ENCODE assay signal across 21 mouse cellular contexts in the genomic region with DNA sequence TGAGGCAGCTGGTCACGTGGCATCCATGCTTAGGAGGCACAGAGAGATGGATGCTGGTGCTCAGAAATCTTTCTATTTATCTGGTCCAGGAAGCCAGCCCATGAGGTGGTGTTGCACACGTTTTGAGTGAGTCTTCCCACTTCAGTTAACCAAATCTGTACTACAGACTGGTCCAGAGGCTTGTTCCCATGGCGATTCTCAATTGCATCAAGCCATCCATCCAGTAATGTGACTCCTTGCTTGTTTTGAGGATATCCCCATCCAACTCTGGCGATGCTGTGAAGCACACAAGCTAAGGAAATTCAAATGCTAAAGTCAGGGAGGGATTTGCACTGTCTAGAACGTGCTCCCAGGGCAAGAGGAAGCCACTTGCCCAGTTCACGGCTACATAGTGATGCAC.
DNase-seq lines count a peak whose midpoint lies in the region; ATAC-seq and TF ChIP-seq lines count a peak whose summit lies in the region.
"Had no signal": no experiment of that assay in that cellular context is flagged by ENCODE, and none has a peak within 500 bp of the region (broad histone marks: within the 10 kb centered on the region; RNA-seq: fewer than 3 reads in every experiment).

No protein-coding gene starts in this region.

- H3K9ac ChIP-seq in forebrain, embryonic 16.5 days (replicated peaks; ENCODE audit: low read depth, low read length): no peak overlapping the region
- H3K9ac ChIP-seq in neural tube, embryonic 13.5 days: no peak overlapping the region
- H3K9ac ChIP-seq: embryonic facial prominence, embryonic 13.5 days; limb, embryonic 15.5 days; liver, postnatal 0 days had no signal

- H3K4me2 ChIP-seq in forebrain, embryonic 16.5 days (ENCODE audit: low read length): no peak overlapping the region
- no peak overlapping the region for H3K4me2 ChIP-seq in neural tube, embryonic 13.5 days
- H3K4me2 ChIP-seq: embryonic facial prominence, embryonic 13.5 days; limb, embryonic 15.5 days had no signal

- TF ChIP-seq CTCF in layer of hippocampus, adult 2 months (conservative IDR thresholded peaks at IDR 0.05): no peak

- no peaks in the 10 kb centered on the region for H3K27me3 ChIP-seq in embryonic facial prominence, embryonic 10.5 days (replicated peaks; ENCODE audit: low read depth, poor library complexity, severe bottlenecking)
- H3K27me3 ChIP-seq in forebrain, embryonic 16.5 days (replicated peaks; ENCODE audit: control insufficient read depth, insufficient read depth, low read length): no peaks in the 10 kb centered on the region
- H3K27me3 ChIP-seq in neural tube, embryonic 13.5 days: no peaks in the 10 kb centered on the region
- H3K27me3 ChIP-seq: embryonic facial prominence, embryonic 13.5 days; limb, embryonic 15.5 days; Patski had no signal

- H3K4me3 ChIP-seq in layer of hippocampus, adult 2 months: no peak overlapping the region
- H3K4me3 ChIP-seq in embryonic facial prominence, embryonic 10.5 days: no peak overlapping the region
- H3K4me3 ChIP-seq in forebrain, embryonic 16.5 days (replicated peaks; ENCODE audit: low read length): no peak overlapping the region
- H3K4me3 ChIP-seq in neural tube, embryonic 13.5 days: no peak overlapping the region
- H3K4me3 ChIP-seq: embryonic facial prominence, embryonic 13.5 days; gastrocnemius, adult 2 months; limb, embryonic 15.5 days had no signal

- peak overlapping the region; percentile 28 for H3K27ac ChIP-seq in layer of hippocampus, adult 2 months
- 0 out of 2 replicates have a peak overlapping the region, but pooled peaks have one; percentile 19 for H3K27ac ChIP-seq in embryonic facial prominence, embryonic 10.5 days (replicated peaks)
- peak overlapping the region; percentile 81 for H3K27ac ChIP-seq in forebrain, embryonic 16.5 days (ENCODE audit: low read length)
- H3K27ac ChIP-seq in neural tube, embryonic 13.5 days (replicated peaks): peak overlapping the region; percentile 82
- H3K27ac ChIP-seq: embryonic facial prominence, embryonic 13.5 days; gastrocnemius, adult 2 months; limb, embryonic 15.5 days; stomach, postnatal 0 days had no signal

- H3K4me1 ChIP-seq in embryonic facial prominence, embryonic 10.5 days: peaks cover 20% of the 10 kb centered on the region
- peaks cover 24% of the 10 kb centered on the region for H3K4me1 ChIP-seq in forebrain, embryonic 16.5 days (replicated peaks; ENCODE audit: control insufficient read depth, insufficient read depth, low read length)
- H3K4me1 ChIP-seq in neural tube, embryonic 13.5 days (replicated peaks): peaks cover 40% of the 10 kb centered on the region
- H3K4me1 ChIP-seq: limb, embryonic 15.5 days had no signal

- H3K9me3 ChIP-seq in embryonic facial prominence, embryonic 10.5 days: no peaks in the 10 kb centered on the region
- H3K9me3 ChIP-seq in forebrain, embryonic 16.5 days (ENCODE audit: control insufficient read depth, low read length): peaks cover 3% of the 10 kb centered on the region; the same call in 1 of the 2 replicates
- H3K9me3 ChIP-seq in neural tube, embryonic 13.5 days: no peaks in the 10 kb centered on the region
- H3K9me3 ChIP-seq: limb, embryonic 15.5 days had no signal

- ATAC-seq in forebrain, embryonic 16.5 days: no peak
- ATAC-seq in neural tube, embryonic 13.5 days (ENCODE audit: low read depth): no peak
- ATAC-seq: activated CD4-positive, CD25-positive, alpha-beta regulatory T cell, adult 4 months; liver, postnatal 0 days; Patski had no signal

- no peaks in the 10 kb centered on the region for H3K36me3 ChIP-seq in embryonic facial prominence, embryonic 10.5 days (replicated peaks)
- H3K36me3 ChIP-seq in forebrain, embryonic 16.5 days (ENCODE audit: control insufficient read depth, insufficient read depth): no peaks in the 10 kb centered on the region
- H3K36me3 ChIP-seq in neural tube, embryonic 13.5 days: no peaks in the 10 kb centered on the region
- H3K36me3 ChIP-seq: embryonic facial prominence, embryonic 13.5 days; limb, embryonic 15.5 days had no signal

- no peak for DNase-seq in layer of hippocampus, adult 2 months (ENCODE audit: low spot score in 2 of 2)
- no peak for DNase-seq in layer of hippocampus, adult 18-20 months (ENCODE audit: low spot score in 2 of 2)
- DNase-seq in embryonic facial prominence, embryonic 10.5 days (ENCODE audit: low spot score): no peak
- DNase-seq in lung, postnatal 36 days: no peak
- DNase-seq in spleen, postnatal 10 days (ENCODE audit: low spot score in 2 of 2): no peak
- DNase-seq: adrenal gland, postnatal 25 days; cerebellum, adult 8-10 months; gastrocnemius, adult 2 months; heart, postnatal 4 days; kidney, adult 18-20 months; kidney, postnatal 10 days; liver, postnatal 0 days; right cerebral cortex, postnatal 25 days; thymus, postnatal 14 days had no signal

- WGBS in embryonic facial prominence, embryonic 10.5 days: 64% methylated on average over 6 of the region's 6 CpGs
- 48% methylated on average over 6 of the region's 6 CpGs for WGBS in forebrain, embryonic 16.5 days
- 51% methylated on average over 6 of the region's 6 CpGs for WGBS in neural tube, embryonic 13.5 days

Comparison
In these comparisons a context has a peak if more than half of its experiments do, and no peak if none do; other contexts are left out.
1. H3K27ac ChIP-seq: peak in every context shown above with its lines; median percentile 82 in neural tube, embryonic 13.5 days; 81 in forebrain, embryonic 16.5 days; 28 in layer of hippocampus, adult 2 months; 19 in embryonic facial prominence, embryonic 10.5 days.